Mouse (Mus musculus): Measurements from ENCODE around the gene Prss8.
"Not testable (repeated sequence)": the region's sequence is repeated elsewhere in the genome, so short reads cannot be mapped to it uniquely, and the experiment has no call there.

The Prss8 gene

DNA sequence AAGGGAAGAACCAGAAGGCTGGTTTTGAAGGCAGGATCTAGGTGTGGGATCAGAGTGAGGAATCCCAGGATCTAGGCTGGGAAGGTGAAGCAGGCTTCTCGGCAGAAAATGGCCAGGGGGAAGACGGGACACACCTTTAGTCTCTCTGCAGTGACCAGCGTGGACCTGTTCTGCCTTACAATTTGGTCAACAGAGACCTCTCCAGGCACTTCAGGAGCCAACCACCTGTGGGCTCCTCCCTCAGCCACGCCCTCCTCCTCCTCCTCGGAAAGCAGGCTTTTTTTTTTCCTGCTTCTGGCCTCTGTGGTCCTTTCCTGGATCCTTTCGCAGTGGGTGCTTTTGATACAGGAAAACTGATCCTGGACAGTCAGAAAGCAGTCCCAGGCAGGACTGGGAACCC, at the start of gene Prss8:
Prss8 (minus strand) TSS at position 182 of the 400 bp plus-strand sequence.
- in situ Hi-C loops (cut with MboI, MseI): no loop called here

DNA sequence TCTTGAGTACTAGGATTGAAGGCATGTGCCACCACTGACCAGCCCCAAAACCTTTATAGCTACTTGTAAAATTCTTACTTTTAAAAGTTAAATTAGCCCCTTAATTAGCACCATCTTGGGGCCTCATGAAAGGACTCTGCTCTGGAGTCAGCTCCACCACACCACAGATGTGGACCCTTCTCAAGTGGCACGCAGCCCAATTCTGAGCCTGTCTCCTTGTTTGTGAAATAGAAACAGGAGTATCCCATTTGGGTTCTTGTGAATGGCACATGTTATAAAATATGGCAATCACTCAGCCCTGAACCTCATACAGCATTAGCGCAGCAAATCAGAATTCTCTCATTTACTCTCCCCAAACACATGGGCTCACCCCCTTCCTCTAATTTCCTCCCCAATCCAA, 49.0 kb upstream of the Prss8 start:
- in situ Hi-C loops (cut with MboI, MseI): no loop called here

DNA sequence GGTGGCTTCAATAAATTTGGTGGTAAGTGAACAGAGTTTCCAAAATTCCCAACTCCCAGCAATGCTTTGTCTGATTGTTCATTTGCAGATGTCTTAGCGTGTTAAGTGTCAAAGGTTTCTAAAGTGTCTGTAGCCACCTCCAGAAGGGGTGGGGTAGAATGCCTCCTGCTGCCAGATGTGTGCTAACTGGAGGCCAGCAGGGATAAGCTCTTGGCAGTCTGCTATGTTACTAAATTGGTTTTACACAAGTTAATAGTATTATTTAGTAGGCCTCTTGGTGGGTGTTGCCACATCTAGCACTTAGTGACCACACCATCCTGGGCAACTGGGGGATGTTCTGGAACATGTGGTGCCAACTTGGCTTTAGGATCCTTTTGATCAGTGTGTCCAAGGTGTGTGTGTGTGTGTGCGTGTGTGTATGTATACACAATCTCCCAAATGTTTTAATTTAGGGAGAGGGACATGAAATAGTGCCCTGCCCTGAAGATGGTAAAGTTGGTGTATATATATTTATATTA, 44.6 kb upstream of the Prss8 start:
- in situ Hi-C loops (cut with MboI, MseI): no loop called here

DNA sequence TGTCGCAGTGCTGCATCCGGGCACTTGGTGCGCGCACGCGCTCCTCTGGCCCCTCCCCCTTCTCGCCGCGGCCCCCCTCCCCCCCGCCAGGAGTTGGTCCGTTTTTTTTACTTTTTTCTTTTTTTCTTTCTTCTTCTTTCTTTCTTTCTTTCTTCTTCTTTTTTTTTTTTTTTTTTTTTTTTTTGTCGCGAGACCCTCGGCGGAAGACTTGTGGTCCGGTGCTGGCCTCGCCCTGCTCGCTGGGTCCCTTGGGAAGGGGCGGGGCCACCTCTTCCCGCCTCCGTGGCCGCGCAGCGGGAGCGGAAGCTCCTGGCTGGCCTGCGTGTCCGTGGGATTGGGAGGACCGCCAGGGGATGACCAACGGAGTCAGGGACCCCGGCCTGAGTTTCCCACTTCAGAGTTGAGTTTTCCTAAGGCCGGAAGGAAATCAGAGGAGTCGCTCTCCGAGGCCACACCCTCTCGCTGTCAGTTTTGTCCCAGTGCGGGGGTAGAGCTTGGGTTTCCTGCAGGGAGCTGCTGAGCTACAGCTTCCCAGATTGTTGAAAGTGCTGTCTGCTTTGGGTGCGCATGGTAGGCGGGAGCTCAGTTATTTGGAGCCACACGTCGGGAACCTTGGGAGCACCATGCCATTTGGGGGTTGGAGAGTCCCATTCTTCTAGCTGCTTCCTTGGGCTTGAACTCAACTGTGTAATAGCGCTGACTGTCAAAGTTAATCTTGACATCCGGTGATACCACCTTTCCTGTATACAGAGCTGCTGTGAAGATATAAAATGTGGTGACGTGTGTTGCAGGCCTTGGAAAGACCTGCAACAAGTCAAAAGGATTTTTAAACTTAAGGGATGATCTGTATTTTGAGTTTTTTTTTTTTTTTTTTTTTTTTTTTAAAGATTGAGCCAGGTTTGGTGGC, 38.3 kb upstream of the Prss8 start:
- in situ Hi-C loops (cut with MboI, MseI): no loop called here

DNA sequence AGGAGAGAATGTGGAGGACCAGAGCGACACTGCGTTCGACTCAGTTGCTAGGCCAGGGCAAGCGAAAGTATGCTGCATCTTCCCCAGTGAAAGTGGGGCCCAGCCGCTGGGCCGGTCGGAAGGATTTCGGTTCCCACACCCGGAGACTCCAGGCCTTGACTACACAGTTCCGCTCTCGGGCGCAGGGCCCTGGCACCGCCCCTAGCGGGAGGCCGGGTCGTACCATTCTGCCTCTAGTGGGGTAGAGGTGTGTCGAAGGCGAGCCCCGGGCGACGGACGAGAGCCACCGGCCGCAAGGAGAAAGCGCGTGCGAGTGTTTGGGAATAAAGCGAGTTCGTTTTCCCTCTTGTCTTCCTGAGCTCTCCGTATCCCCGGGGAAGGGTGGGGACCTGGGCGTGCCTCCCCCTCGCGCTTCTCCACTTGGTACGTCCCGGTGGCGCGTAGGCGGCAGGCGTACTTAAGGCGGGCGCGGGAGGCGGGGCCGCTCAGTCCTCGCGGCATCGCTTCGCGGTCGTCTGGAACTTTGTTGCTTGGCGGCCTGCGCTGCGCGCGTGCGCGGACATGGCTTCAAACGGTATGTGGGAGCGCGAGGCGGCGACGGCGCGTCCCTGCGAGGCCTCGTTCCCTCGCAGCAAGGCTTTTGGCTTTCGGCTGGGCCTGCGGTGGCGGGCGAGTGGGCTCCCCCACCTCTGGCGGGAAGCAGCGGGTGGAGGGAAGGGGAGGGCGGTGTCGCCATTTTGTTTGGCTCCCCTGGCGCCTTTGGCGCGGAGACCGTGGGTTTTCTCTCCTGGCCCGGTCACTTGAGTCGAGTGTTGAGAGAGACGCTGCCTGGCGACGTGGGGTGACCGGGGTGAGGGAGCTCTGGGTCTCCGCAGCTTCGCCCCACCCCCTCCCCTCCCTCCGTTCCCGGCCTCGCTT, 37.4 kb upstream of the Prss8 start, which contains the start of gene Fus:
Fus (plus strand) TSS at position 454 of the 918 bp plus-strand sequence.
- in situ Hi-C loops (cut with MboI, MseI): no loop called here

DNA sequence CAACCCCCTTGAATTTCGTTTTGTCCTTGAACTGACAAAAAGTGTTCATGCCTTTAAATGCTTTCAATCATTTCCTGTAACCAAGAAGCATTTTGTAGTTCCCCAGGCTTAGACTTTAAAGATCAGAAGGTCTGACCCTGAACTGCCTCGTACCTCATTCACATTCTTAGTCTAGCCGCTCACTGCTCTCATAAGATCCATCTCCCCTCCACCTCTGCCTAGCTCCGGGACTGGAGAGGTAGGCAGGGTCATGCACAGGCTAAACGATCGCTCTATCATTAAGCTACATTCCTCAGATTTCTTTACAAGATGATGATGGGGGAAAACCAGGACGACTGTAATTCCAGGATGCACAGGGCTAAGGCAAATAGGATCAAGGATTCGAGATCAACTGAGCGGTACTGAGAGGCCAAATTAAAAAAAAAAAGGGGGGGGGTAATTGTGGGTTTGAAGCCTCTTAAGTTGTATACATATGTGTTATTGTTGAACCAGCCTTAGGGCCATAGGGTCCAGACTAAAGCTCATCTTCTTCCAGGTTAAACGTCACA, 36.5 kb upstream of the Prss8 start:
- in situ Hi-C loops (cut with MboI, MseI): no loop called here

DNA sequence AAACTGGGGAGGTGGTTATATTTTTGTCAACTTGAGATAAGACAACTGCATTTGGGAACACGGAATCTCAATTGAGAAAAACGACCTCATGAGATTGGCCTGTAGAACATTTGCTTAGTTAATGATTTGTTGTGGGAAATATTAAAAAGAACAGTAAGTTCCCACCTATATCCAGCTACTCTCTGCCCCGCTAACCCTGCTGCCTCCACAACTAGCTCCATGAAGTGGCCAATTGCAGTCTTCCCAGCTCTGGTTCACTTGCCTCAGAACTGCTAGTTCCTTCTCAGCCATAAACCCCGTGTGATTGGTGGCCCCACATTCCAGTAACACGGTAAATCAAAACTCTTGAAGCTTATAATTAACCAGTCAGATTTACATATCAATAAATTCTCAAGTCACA, 29.5 kb upstream of the Prss8 start:
- in situ Hi-C loops (cut with MboI, MseI): no loop called here

DNA sequence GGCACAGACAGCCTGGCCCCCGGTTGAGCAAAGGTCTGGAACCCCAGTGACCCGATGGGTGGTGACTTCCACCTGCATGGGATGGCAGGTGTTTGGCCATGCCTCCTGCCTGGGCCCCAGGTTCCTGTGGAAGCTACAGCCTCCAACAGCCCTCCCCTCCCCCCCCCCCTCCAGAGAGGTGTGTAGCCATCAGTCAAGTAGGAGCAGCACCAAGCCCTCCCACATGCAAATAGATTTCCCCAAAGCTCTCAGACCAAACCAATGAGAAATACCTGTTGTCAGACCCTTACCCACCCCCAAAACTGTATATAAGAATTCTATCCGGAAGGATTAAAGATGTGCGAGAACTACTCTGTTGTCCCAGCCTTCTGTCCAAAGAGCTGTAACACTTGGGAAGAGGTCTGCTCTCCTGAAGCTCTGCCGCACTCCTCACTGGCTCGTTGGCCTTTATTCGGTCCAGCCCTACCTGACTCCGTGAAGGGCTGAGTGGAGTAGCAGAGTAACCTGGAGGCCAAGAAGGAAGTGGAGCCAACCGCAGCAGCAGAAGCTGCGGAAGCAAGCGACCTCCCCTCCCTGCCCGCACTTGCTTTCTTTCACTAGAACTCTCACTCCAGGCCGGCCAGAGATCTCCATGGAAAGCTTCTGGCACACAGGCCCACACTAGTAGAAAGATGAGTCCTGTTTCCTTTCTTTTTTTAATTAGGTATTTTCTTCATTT, 23.1 kb upstream of the Prss8 start:
- in situ Hi-C loops (cut with MboI, MseI): no loop called here

DNA sequence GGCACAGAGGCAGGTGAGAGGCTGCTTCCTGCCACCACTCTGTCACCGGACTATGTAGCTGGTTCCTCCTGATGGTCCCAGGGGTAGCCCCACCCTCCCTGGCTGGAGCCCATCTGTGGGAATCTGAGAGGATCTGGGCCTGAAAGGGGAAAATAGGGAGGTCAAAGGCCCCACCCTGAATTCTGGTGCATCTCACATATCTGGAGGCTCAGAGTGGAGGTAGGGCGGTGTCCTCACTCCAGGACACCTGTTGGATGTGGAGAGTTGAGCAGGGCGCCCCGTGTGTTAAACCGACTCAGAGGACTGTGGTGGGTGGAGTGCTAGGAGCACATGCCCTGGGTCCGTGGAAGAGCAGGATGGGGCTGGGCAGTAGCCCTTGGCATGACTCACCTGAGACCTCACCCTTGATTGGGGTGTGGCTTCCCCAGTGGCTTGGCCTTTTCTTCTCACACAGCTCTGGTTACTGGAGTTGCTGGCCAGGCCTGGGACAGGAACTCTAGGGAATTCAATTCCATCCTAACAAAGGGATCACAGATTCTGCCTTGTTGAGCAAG, 16.6 kb upstream of the Prss8 start, which contains the start of gene Prss36:
Prss36 (minus strand) TSS at position 256 of the 554 bp plus-strand sequence.
- in situ Hi-C loops (cut with MboI, MseI): no loop called here

DNA sequence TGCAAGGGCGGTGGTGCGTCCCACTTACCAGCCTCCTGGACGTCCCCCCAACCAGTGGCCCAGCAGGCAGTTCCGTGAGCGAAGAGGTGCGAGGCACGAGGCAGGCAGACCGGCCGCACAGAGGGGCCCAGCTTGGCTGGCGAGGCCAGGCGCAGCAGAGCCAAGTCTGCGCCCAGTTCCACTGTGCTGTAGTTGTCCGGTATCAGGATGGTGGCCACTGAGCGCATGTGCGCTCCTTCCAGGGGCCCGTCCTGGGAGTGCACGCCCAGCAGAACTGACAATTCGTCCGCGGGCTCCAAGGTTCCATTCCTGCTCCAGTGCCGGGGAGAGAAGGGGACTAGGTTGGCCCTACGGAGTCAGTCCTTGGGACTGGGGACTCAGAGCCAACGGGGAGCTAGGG, 14.7 kb upstream of the Prss8 start:
- in situ Hi-C loops (cut with MboI, MseI): no loop called here

DNA sequence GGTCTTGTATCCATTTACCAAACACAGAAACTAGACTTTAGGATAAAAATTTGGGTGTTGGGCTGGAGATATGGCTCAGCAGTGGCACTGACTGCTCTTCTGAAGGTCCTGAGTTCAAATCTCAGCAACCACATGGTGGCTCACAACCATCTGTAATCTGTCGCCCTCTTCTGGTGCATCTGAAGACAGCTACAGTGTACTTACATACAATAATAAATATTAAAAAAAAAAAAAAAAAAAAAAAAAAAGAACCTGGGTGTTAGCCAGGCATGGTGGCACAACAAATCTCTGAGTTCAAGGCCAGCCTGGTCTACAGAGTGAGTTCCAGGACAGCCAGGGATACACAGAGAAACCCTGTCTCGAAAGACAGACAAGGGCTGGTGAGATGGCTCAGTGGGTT, 12.2 kb upstream of the Prss8 start:
- in situ Hi-C loops (cut with MboI, MseI): not testable (repeated sequence)

DNA sequence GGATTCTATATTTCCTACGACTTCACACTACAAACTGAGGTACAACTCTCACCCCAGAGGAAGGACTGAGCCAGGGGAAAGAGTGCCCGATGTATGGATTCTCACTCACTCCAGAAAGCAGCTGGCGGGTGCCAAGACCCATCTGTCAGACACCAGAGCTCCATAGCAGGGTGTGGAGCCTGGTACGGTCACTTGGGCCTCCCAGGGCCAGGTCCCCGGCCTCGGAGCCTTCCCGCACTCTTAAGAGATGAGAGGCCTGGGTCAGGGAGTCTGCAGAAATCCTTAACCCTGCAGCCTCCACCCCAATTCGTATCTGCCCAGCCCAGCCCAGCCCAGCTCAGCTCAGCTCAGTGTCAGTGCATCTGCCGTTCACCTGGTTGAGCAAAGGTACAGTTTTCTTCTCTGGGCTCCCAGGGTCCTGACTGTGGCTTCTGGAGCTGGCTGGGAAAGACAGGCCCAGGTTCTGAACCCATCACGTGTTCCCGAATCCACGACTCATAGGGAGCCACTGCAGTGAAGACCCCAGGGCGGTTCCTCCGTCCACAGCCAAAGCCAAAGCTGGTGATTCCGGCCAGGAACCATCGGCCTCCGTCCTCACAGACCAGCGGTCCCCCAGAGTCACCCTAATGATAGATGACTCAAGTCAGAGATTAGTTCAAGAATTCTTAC, 6.4 kb upstream of the Prss8 start:
- in situ Hi-C loops (cut with MboI, MseI): no loop called here

DNA sequence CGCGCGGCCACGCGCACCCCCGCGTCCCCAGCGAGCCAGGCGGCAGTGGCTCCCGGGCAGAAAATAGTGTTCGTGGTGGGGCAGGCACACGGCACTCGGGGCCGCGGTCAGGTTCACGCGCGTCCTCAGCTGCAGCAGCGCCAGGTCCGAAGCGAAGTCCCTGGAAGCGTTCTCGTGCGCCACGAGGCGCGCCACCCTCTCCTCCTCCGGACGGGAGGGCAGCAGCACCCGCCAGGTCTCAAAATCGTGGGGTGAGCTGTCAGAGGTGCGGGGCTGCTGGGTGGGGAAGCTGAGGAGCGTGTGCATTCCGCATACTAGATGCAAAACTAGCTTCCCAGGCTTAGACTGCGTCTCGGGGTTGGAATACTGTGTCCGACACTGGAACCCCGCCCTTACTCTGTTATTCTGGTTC, 5.8 kb upstream of the Prss8 start:
- in situ Hi-C loops (cut with MboI, MseI): no loop called here

DNA sequence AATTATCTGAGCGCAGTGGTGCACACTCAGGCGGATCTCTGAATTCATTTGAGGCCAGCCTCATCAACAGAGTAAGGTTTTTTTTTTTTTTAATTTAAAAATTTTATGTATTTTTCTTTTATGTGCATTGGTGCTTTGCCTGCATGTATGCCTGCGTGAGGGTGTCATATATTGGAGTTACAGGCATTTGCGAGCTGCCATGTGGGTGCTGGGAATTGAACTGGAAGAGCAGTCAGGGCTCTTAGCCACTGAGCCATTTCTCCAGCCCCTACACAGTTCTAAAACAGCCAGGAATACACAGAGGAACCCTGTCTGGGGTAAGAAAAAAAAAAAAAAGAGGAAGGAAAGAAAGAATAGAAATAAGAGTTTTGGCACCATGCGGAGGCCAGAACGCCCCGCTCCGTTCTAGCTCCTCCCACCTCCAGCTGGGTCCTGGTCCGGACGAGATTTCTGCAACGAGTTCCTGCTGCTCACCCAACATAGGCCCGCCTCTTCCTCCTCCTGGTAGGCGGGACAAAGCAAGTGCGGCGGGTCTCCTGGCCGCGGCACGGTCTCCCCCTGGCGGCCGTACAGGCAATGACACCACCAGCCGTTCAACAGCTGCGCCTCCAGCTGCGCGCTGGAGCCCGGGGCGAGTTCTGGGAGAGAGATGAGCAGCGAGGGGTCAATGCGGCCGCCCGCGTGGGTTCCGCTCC, 5.3 kb upstream of the Prss8 start:
- in situ Hi-C loops (cut with MboI, MseI): no loop called here

DNA sequence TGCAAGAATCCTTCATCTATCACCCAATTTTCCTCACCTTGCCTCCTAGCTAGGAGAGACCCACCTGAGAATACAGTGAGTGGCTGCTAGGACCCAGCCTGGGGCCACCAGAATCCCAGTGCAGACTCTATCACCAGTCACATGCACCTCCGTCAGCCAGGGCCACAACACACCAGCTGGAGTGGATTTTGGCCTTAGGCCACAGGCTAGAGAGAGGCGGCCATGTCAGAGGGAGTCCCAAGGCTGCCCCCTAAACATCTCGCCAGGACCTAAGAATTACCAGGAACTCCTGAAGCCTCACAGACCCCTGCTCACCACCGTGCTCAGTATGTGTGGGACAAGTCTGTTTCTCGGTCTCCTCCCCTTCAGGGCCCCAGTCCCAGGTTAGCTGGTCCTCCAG, 4.2 kb upstream of the Prss8 start:
- in situ Hi-C loops (cut with MboI, MseI): no loop called here

DNA sequence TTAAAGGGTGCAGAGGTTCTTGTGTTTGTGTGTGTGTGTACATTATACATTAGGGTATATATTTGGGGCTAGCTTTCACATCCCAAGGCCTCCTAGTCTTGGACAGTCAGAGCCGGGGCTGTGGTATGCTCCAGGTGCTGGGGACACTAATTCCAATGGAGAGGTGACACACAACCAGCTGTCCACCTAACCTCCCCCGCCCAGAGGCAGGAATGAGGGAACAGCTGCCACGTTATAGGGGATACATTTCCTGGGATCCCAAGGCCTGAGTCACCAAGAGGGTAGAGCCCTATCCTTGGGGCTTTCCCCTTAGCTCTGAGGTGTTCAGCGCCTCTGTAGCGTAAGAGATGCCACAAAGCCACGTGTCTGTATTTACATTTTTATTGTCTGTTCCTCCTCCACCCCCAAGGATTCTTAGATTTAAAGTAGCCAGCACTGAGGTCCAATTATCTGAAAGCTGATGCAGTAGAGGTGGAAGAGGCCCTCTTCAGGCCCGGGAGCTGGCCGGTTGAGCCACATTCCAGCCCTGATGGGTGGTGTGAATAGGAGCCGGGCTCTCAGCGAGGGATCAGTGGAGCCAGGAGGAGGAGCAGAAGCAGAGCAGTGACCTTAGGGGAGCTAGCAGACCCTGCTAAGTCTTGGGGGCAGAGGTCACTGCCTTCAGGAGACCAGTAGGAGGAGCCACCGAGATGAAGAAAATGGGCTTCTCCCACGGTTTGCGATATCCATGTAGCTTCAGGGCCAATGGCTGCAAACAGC, 2.5 kb upstream of the Prss8 start:
- in situ Hi-C loops (cut with MboI, MseI): no loop called here

DNA sequence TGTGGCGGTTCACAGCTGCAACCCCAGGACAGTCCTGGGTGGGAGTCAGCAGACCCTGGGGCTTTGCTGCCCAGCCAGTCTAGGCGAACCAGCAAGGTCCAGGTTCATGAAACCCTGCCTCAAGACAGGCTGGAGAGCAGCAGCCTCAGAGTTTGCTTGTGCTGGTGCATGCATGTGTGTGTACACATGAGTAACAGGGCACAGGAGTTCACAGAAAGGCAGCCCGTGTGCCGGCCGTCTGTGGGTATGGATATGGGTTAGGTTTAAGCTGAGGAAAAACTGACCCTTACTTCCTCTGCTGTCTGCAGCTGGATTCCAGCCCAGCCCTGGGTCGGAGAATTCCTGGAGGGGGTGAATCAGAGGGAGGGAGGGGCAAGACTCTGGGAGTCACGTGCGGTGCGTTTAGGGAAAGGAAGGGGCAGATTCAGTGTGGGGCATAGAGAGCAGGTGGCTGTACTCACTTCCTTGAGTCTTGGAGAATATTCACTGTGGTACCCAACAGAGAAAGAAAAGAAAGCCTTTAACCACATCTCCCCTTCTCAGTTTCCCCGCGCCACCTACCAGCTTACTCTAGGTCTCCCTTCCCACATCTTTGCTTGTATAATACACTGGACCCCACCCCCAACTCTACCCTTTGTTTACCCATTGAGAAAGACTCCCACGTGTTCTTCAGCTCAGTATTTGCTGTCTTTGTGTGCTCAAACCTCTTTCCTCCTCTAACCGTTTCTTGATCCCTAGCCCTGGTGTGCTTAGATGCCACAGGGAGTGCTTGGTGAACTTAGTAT, 1.6 kb upstream of the Prss8 start:
- in situ Hi-C loops (cut with MboI, MseI): no loop called here

DNA sequence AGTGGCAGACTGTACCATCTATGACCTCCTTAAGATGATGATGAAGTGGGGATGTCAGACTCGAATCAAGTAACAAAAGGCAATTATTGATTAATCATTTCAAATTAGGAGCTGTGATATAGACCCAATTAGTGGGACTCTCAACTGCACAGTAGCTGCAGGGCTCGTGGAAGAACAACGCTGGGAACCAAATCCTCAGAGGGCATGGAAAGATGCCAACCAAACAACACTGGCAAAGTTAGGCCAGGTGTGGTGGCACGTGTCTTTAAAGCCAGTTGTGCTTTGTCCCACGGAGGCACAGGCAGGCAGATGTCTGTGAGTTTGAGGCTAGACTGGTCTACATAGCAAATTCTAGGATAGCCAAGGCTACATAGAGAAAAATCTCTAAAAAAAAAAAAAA, 732 bp upstream of the Prss8 start:
- in situ Hi-C loops (cut with MboI, MseI): no loop called here

All from T-helper 1 cell (primary cell).